Mouse (Mus musculus) frontal cortex, postnatal 25 days (tissue): ENCODE results near the gene Atp6v1e1.
"Not testable (repeated sequence)": the region's sequence is repeated elsewhere in the genome, so short reads cannot be mapped to it uniquely, and the experiment has no call there.

Source experiments
- DNase-seq, 2 experiments: peaks; one replicate each; pipeline ENCODE4 v3.0.0; 2022; ENCODE audit warnings: low spot score in 2 of 2

Atp6v1e1 gene

DNA sequence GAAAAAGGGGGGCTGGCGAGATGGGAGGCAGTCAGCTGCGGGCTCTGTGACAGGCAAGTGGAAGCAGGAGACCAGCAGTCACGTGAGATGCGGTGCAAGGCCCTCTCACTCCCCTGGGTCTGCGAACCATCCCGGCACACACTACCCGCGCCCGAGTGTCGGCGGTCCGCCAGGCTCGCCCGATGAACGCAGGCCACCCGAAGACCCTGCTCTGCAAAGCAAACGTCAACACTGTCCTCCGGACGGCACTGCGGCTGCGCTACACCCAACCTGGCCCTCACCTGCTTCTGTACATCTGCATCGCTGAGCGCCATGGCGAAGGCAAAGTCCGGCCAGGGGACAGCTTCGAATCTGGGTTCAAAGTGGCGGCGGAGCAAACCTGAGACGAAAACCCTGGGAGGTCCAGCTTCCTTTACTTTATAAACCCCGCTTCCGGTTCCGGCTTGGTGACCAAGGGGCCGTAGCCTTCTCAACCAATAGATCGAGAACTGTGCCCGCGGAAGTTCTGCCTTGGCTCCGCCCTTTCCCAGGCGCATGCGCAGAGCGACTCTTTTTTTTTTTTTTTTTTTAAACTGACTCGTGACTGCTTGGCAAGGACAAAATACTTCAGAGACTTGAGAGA lies at the start of gene Atp6v1e1:
Atp6v1e1 (minus strand) TSS at position 487 of the 622 bp plus-strand sequence.
- DNase-seq: peak; percentile 68 to 81

- no peak for DNase-seq
These were observed 48.7 kb upstream of the Atp6v1e1 start for GRCm38 (mm10) chr6:120871286-120871685.

DNA sequence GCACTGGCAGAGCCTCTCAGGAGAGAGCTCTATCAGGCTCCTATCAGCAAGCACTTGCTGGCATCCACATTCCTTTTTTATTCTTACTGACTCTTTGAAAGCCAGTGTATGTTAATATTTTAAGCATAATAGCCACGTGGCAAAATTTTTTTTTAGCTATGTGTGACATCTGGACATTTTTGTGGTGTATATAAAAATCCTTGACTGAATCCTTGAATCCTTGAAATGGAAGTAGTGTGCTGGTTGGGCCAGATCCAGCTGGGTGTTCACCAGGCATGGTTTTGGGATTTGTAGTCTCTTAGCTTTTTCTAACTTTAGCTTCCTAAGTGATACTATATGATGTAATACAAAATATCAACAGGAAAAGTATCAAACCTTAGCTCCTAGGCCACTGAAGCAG lies 46.2 kb upstream of the Atp6v1e1 start:
- no peak for DNase-seq

DNA sequence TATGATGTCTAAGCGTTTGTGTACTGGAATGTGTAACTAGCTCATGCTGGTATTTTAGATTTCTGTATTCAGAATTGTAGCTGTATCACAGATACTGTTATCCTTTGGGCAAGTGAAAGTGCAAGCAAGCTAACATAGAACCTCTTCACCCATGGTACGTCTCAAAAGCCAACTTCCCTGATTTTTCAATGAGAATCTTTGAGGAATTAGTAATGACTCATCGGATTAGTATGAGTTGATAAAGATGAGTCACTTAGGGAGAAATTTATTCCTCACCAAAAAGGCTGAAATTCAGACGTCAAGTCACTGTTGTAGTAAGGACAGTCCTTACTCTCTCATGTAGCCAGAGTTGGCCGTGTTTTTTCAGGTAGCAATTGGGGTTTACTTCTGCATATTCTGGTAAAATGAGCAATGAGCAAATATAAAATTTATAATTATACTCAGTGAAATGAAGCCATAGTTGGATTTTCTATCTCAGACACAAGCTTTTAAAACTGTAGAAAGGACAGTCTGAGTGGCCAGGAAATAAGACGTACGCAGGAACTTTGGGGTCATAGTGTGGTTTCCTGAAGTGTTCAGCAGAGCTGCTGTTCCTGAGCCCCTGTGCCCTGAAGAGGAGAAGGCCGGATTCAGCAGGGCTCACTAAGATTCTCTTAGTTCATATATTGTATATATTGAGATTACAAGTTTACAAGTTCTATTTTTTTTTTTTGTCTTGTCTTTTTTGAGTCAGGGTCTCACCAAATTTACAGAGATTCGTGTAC lies 43.6 kb upstream of the Atp6v1e1 start:
- no peak for DNase-seq

- no peak for DNase-seq
These were observed 37.5 kb upstream of the Atp6v1e1 start for GRCm38 (mm10) chr6:120860079-120860478.

GRCm38 (mm10) chr6:120858217-120858711 lies 35.7 kb upstream of the Atp6v1e1 start:
- peak in 1 of 2 experiments; percentile 13 for DNase-seq

DNA sequence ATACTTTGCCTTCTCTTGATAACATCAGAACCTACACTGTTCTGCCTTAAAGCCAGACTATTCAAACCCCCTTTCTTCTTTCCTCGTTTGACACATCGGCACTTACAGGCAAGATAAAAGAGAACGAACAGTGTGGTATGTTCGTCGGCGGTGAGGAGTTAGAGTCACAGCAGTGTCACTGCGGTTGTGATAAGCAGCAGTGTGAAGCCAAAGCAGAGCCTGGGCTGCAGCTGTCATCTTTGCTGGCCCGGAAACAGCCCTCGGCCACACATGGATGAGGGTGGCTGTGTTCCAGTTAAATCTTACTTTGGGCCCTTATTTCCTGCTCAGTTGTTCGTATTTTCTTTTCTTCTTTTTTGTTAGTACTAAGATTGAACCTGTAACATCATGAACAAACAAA lies 31.8 kb upstream of the Atp6v1e1 start:
- DNase-seq: no peak

- not testable (repeated sequence) for DNase-seq
These were observed 28.1 kb upstream of the Atp6v1e1 start for GRCm38 (mm10) chr6:120850720-120851119.

DNA sequence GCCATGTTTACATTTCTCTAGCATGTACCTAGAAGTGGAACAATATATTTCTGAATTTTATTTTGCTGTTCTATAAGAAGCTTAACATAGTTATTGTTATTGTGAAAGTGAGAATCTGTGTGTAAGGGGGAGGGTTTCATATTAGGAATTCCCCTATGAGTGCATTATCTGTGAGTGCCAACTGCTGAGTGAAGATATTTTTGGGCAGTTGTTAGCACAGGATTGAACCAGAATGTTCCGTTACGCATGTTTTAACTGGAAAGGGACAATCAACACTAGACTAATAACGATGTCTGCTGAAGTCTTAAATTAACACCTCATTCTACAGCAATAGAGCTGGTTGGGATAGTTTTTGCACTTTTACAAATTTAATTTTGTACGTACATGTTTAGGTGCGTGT lies 19.2 kb upstream of the Atp6v1e1 start:
- DNase-seq: no peak

DNA sequence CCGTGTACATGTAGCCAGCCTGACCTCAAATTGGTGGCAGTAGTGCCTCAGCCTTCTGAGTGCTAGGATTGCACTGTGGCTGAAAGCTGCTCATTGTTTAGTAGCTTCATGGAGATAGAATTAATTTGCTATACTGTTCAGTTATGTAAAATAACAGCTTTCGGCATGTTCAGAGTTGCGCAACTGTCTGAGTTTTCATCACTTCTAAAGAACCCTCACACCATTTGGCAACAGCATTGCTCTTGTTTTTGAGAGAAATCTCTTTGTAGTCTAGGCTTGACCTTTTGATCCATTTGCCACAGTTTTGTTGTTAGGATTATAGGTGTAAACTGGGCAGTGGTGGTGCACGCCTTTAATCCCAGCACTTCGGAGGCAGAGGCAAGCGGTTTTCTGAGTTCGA lies 17.7 kb upstream of the Atp6v1e1 start:
- no peak for DNase-seq

DNA sequence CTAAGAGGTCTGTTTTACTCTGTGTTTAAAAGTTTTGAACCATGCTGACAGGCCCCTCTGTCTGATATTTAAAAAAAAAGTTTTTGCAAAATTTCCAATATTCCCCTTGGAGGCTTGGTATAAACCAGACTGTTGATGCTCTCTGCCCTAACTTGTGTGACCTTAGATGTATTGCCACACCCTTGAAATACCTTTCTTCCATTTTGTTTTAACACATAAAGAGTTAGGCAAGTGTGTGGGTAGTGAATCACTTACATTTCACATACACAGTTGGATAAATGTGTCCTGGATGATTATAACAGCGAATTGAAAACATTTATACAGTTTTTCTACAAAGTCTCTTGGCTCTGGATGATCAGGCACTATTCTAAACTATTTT lies 14.5 kb upstream of the Atp6v1e1 start:
- no peak for DNase-seq

DNA sequence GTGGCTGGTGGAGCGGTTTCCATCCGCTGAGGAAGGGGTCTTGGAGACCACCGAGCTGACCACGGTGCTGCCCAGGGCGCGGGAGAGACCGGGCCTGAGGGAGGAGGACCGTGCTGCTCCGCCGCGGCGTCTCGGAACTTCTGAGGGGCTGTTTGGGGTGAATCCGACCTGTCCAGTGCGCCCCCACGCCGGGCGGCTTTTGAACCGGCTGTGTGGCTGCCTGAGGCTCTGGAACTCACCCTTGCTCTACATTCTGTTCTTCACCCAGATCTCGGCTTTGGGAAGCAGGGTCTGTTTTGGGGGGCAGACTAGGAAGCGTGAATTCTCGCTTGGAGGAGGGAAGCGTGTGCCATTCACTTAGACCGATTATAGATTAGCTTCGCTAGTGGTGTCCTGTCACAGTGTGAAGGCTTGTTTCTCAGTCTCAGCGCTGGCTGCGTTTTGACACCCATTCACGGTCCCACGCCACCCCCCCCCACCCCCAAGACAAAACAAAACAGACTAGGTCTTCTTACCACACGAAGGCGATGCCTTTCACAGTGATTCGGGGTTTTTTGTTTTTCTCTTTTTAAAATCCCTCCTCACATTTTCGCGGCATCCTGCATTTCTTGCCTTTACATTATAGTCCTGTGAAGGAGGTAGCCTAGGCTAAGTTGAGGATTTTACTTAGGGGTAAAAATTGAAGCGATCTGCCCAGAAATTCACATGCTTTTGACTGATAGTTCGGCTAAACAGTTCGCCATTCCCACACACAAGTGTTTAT lies 14.0 kb upstream of the Atp6v1e1 start:
- no peak for DNase-seq

- peak; percentile 92 to 94 for DNase-seq
These were observed 13.1 kb upstream of the Atp6v1e1 start, which contains the start of gene Bcl2l13 for GRCm38 (mm10) chr6:120835474-120836374. Bcl2l13 (plus strand) TSS chr6:120836212.

DNA sequence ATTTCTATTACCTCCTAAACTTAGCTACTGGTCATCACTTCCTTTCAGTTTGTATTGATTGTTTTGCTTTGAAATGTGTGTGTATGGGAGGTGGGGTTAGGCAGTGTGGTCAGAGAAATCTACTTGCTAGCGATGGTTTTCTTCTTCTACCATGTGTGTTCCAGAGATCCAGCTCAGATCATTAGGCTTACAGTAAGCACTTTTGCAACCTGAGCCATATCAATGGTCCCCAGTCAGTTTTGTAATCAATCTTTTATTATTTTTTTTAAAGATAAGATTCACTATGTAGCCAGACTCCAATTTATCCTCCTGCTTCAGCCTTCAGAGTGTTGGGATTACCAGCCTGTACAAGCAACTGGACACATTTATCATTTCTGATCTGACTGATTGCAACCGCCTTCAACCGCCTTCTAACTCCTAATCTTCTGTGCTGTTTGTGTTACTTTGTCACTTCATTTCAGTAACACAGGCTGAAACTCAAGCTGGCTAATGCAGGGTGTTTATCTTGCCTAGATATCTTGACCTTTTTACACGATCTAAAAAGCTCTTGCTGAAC lies 12.3 kb upstream of the Atp6v1e1 start:
- DNase-seq: no peak

GRCm38 (mm10) chr6:120832097-120832496 lies 9.5 kb upstream of the Atp6v1e1 start:
- DNase-seq: no peak

DNA sequence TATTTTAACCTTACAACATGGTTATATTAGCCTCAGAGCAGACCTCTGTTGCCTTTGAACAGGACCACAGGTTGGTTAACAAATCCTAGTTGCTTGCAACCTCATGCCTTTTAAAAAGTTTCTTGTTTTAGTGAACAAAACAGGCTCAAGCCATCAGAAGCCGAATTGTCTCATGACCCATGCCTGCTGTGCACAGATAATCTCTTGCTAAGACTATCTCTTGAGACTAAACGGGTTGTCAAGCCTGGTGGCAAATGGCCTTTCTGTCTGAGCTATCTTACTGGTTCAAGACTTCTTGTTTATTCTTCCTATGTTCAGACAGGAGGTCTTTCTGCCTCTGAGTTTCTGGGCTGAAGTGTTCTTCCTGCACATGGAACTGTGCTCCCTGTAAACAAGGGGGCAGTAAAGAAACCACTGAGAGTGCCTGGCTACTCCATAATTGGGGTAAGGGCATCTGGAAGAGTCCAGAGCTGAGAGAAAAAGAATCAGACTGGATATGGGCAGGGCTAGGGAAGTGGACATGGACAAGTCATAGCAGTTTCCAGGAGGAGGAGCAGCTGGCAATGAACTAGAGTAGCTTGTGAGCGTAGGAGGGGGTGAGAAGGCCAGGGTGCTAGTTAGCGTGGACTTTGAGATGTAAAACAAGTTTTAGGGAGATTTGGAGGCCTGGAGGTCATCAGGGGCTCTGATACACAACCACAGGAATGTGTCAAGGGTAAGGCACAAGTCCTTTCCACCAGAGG lies 8.4 kb upstream of the Atp6v1e1 start:
- no peak for DNase-seq

DNA sequence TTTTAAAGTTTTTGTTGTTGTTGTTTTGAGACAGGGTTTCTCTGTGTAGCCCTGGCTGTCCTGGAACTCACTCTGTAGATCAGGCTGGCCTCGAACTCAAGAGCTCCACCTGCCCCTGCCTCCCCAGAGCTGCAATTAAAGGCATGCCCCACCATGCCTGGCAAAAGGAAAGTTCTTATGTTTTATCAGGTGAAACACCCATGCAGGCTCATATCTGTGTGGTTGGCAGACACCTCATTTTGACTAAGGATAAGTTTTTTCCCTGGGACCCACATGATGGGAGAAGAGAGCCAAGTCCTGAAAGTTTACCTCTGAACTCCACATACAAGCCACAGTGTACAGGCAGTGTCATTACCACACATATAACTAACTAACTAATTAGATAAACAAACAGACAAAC lies 7.5 kb upstream of the Atp6v1e1 start:
- no peak for DNase-seq

DNA sequence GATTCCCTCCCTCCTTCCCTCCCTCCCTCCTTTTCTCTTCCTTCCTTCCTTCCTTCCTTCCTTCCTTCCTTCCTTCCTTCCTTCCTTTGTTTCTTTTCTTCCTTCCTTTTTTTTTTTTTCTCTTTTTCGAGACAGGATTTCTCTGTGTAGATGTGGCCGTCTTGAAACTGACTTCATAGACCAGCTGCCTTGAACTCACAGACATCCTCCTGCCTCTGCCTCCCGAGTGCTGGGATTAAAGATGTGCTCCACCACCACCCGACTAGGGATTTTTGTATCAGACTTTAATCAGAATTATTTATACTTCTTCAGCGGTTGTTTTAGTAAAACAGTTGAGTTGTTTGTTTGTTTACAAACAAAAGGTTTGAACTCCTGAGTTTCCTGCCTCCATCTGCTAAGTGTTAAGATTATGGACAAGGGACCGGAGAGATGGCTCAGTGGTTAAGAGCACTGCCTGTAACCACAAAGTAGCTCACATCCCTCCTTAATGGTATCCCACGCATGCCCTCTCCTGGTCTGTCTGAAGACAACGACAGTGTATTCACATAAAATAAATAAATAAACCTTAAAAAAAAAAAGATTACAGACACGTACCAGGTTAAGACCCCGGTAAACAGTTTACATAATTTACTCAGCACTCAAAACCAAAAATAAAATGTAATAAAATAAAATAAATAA lies 483 bp upstream of the Atp6v1e1 start:
- DNase-seq: no peak

- no peak for DNase-seq
These were observed 878 bp downstream of the Atp6v1e1 start for GRCm38 (mm10) chr6:120821715-120822114.

DNA sequence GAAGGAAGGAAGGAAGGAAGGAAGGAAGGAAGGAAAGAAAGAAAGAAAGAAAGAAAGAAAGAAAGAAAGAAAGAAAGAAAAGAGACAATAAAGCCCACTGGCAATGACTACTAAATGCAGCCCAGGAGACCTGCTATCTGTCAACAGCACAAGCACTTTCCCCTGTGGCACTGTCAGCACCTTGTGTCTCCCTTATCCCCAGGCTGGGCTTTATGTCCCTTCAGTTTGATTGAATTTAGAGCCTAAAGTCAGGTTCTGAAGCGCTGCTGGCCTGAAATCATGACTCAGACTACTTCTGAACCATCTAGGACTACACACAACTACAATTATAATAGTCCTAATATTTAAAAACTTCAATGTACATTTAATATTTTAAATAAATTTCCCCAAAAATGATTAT lies 1.7 kb downstream of the Atp6v1e1 start:
- DNase-seq: no peak
